Mouse (Mus musculus) liver, embryonic 13.5 days (tissue): ENCODE results near the gene Efhd1. TPM values are rescaled to one million over a fixed set of nuclear protein-coding genes. Genes with fewer than 3 reads are reported as not detected.

Experiments
- ATAC-seq: fragments of 200-750 bp; cut with Nextera tagmentation; 2 replicates; pipeline ENCODE4 v1.8.0; 2017; ENCODE audit warnings: low read depth, mild to moderate bottlenecking, moderate number of reproducible peaks, moderate library complexity
- DNase-seq: peaks from one replicate; pipeline ENCODE4 v3.0.0; 2022
- H3K27ac ChIP-seq: fragments of 300-500 bp; sonication (generic); 2 replicates; pipeline ENCODE4 v1.5.1; 2015; ENCODE audit warnings: moderate library complexity, mild to moderate bottlenecking, inconsistent platforms
- H3K27me3 ChIP-seq: fragments of 300-500 bp; sonication (generic); 2 replicates; pipeline ENCODE4 v1.6.1; 2015; ENCODE audit warnings: mild to moderate bottlenecking, inconsistent platforms
- H3K36me3 ChIP-seq: fragments of 300-500 bp; sonication (generic); 2 replicates; pipeline ENCODE4 v1.6.1; 2015; ENCODE audit warnings: mild to moderate bottlenecking, inconsistent platforms
- H3K4me1 ChIP-seq: fragments of 300-500 bp; sonication (generic); replicated peaks from 2 replicates; pipeline ENCODE4 v1.6.1; 2015; ENCODE audit warnings: inconsistent platforms
- H3K4me2 ChIP-seq: fragments of 300-500 bp; sonication (generic); 2 replicates; pipeline ENCODE4 v1.6.1; 2015; ENCODE audit warnings: inconsistent platforms, mild to moderate bottlenecking, moderate library complexity
- H3K4me3 ChIP-seq: fragments of 300-500 bp; sonication (generic); replicated peaks from 2 replicates; pipeline ENCODE4 v1.5.1; 2015; ENCODE audit warnings: mild to moderate bottlenecking, inconsistent platforms
- H3K9ac ChIP-seq: fragments of 300-500 bp; sonication (generic); 2 replicates; pipeline ENCODE4 v1.6.1; 2015; ENCODE audit warnings: mild to moderate bottlenecking, inconsistent platforms
- H3K9me3 ChIP-seq: fragments of 300-500 bp; sonication (generic); replicated peaks from 2 replicates; pipeline ENCODE4 v1.6.1; 2016; ENCODE audit warnings: inconsistent platforms
- WGBS: fragments of 180-500 bp; shearing (Covaris S2); methylation state at CpG from one replicate; pipeline ENCODE4 v1.1.7; 2015; ENCODE audit not compliant: insufficient replicate concordance; 5-methylcytosine and 5-hydroxymethylcytosine counted together
- polyA plus RNA-seq: library from polyadenylated mRNA; unstranded; fragments of >200 nt; fragmentation: Nextera tagmentation; extraction: Ambion mirVana; gene quantifications from 2 replicates; pipeline ENCODE4 v1.2.1, GENCODE M21; 2015

Gene Efhd1
- 0.07 TPM in 1 of 2 replicates, not detected in the other for polyA plus RNA-seq

GRCm38 (mm10) chr1:87264134-87265006, at the start of gene Efhd1:
TSS of gene Efhd1 (plus strand) at chr1:87264363.
- Histone ChIP-seq H3K9ac (no peak within 1 kb of the TSS), H3K4me3 (peak within 1 kb of the TSS; percentile 50), H3K9me3 (no peaks in the 10 kb centered on the region), H3K4me2 (peak within 1 kb of the TSS; percentile 65), H3K27me3 (peaks cover 96% of the 10 kb centered on the region), H3K4me1 (peaks cover 13% of the 10 kb centered on the region), H3K27ac (no peak within 1 kb of the TSS), H3K36me3 (no peaks in the 10 kb centered on the region)
- no peak for ATAC-seq
- WGBS, result 1% methylated on average over 70 of the region's 70 CpGs
- no peak for DNase-seq

- 10% methylated on average over 4 of the region's 4 CpGs for WGBS
- H3K36me3 ChIP-seq, result peaks cover 16% of the 10 kb centered on the region
- DNase-seq, result no peak
- peak overlapping the region; percentile 99 for H3K27ac ChIP-seq
- peaks cover 47% of the 10 kb centered on the region for H3K4me1 ChIP-seq
- peak overlapping the region; percentile 95 for H3K4me3 ChIP-seq
- no peak for ATAC-seq
- peak overlapping the region; percentile 99 for H3K9ac ChIP-seq
- peak overlapping the region; percentile 83 for H3K4me2 ChIP-seq
- no peaks in the 10 kb centered on the region for H3K9me3 ChIP-seq
- H3K27me3 ChIP-seq, result no peaks in the 10 kb centered on the region
These were observed 49.4 kb upstream of the Efhd1 start for GRCm38 (mm10) chr1:87214748-87215147.

GRCm38 (mm10) chr1:87217938-87218337, 46.2 kb upstream of the Efhd1 start:
- no peak overlapping the region for H3K27ac ChIP-seq
- no peak for DNase-seq
- peaks cover 47% of the 10 kb centered on the region for H3K36me3 ChIP-seq
- no peak overlapping the region for H3K4me2 ChIP-seq
- H3K9me3 ChIP-seq, result no peaks in the 10 kb centered on the region
- ATAC-seq, result no peak
- H3K4me3 ChIP-seq, result no peak overlapping the region
- 53% methylated on average over 3 of the region's 3 CpGs for WGBS
- H3K9ac ChIP-seq, result no peak overlapping the region
- peaks cover 45% of the 10 kb centered on the region for H3K4me1 ChIP-seq
- no peaks in the 10 kb centered on the region for H3K27me3 ChIP-seq

GRCm38 (mm10) chr1:87225739-87226138, 38.4 kb upstream of the Efhd1 start:
- Histone ChIP-seq H3K4me2 (no peak overlapping the region), H3K27ac (no peak overlapping the region), H3K4me3 (no peak overlapping the region), H3K9me3 (no peaks in the 10 kb centered on the region), H3K4me1 (no peaks in the 10 kb centered on the region), H3K36me3 (peaks cover 92% of the 10 kb centered on the region), H3K9ac (no peak overlapping the region), H3K27me3 (no peaks in the 10 kb centered on the region)
- ATAC-seq, result no peak
- DNase-seq, result no peak
- 89% methylated on average over 8 of the region's 8 CpGs for WGBS

GRCm38 (mm10) chr1:87226409-87227159, 37.6 kb upstream of the Efhd1 start:
- DNase-seq (no peak), ATAC-seq (no peak)
- Histone ChIP-seq H3K9me3 (no peaks in the 10 kb centered on the region), H3K4me3 (no peak overlapping the region), H3K36me3 (peaks cover 85% of the 10 kb centered on the region), H3K27ac (no peak overlapping the region), H3K9ac (no peak overlapping the region), H3K4me2 (no peak overlapping the region), H3K4me1 (no peaks in the 10 kb centered on the region), H3K27me3 (no peaks in the 10 kb centered on the region)
- 93% methylated on average over 1 of the region's 1 CpGs for WGBS

GRCm38 (mm10) chr1:87227160-87227550, 37.0 kb upstream of the Efhd1 start:
- H3K36me3 ChIP-seq, result peaks cover 84% of the 10 kb centered on the region
- no peak for DNase-seq
- WGBS, result 79% methylated on average over 3 of the region's 3 CpGs
- no peak overlapping the region for H3K27ac ChIP-seq
- no peaks in the 10 kb centered on the region for H3K27me3 ChIP-seq
- ATAC-seq, result no peak
- H3K9me3 ChIP-seq, result no peaks in the 10 kb centered on the region
- H3K4me3 ChIP-seq, result no peak overlapping the region
- no peak overlapping the region for H3K9ac ChIP-seq
- H3K4me2 ChIP-seq, result no peak overlapping the region
- no peaks in the 10 kb centered on the region for H3K4me1 ChIP-seq

GRCm38 (mm10) chr1:87230606-87231005, 33.6 kb upstream of the Efhd1 start:
- ATAC-seq (no peak), DNase-seq (no peak)
- Histone ChIP-seq H3K4me3 (no peak overlapping the region), H3K9me3 (no peaks in the 10 kb centered on the region), H3K36me3 (peaks cover 57% of the 10 kb centered on the region), H3K9ac (no peak overlapping the region), H3K27ac (no peak overlapping the region), H3K4me2 (no peak overlapping the region), H3K27me3 (no peaks in the 10 kb centered on the region), H3K4me1 (no peaks in the 10 kb centered on the region)
- WGBS, result 78% methylated on average over 5 of the region's 5 CpGs

GRCm38 (mm10) chr1:87232197-87232596, 32.0 kb upstream of the Efhd1 start:
- Histone ChIP-seq H3K27me3 (no peaks in the 10 kb centered on the region), H3K36me3 (peaks cover 52% of the 10 kb centered on the region), H3K4me3 (no peak overlapping the region), H3K4me2 (no peak overlapping the region), H3K9me3 (no peaks in the 10 kb centered on the region), H3K27ac (no peak overlapping the region), H3K4me1 (no peaks in the 10 kb centered on the region), H3K9ac (no peak overlapping the region)
- DNase-seq (no peak), ATAC-seq (no peak)
- 73% methylated on average over 7 of the region's 7 CpGs for WGBS

- Histone ChIP-seq H3K9me3 (no peaks in the 10 kb centered on the region), H3K4me2 (no peak overlapping the region), H3K27me3 (no peaks in the 10 kb centered on the region), H3K27ac (no peak overlapping the region), H3K4me1 (no peaks in the 10 kb centered on the region), H3K4me3 (no peak overlapping the region), H3K36me3 (peaks cover 28% of the 10 kb centered on the region), H3K9ac (no peak overlapping the region)
- ATAC-seq, result no peak
- DNase-seq, result no peak
- WGBS, result 60% methylated on average over 8 of the region's 8 CpGs
These were observed 25.1 kb upstream of the Efhd1 start for GRCm38 (mm10) chr1:87239056-87239455.

GRCm38 (mm10) chr1:87243021-87243420, 21.1 kb upstream of the Efhd1 start:
- no peak for ATAC-seq
- H3K27me3 ChIP-seq, result no peaks in the 10 kb centered on the region
- no peak for DNase-seq
- no peak overlapping the region for H3K4me3 ChIP-seq
- no peak overlapping the region for H3K4me2 ChIP-seq
- H3K27ac ChIP-seq, result no peak overlapping the region
- H3K36me3 ChIP-seq, result peaks cover 7% of the 10 kb centered on the region; the same call in 1 of the 2 replicates
- no peaks in the 10 kb centered on the region for H3K9me3 ChIP-seq
- H3K4me1 ChIP-seq, result peaks cover 14% of the 10 kb centered on the region
- 88% methylated on average over 8 of the region's 8 CpGs for WGBS
- H3K9ac ChIP-seq, result no peak overlapping the region

- Histone ChIP-seq H3K4me1 (peaks cover 14% of the 10 kb centered on the region), H3K9ac (no peak overlapping the region), H3K4me3 (no peak overlapping the region), H3K36me3 (no peaks in the 10 kb centered on the region), H3K27ac (no peak overlapping the region), H3K4me2 (no peak overlapping the region), H3K9me3 (no peaks in the 10 kb centered on the region), H3K27me3 (no peaks in the 10 kb centered on the region)
- DNase-seq, result no peak
- 10% methylated on average over 1 of the region's 1 CpGs for WGBS
- peak; percentile 62 for ATAC-seq
These were observed 18.7 kb upstream of the Efhd1 start for GRCm38 (mm10) chr1:87245430-87245829.
